Mouse (Mus musculus) megakaryocyte, embryonic 14.5 days (primary cell): ENCODE measurements at regions not wholly inside any gene's neighbourhood (a gene's known extent, or its start where the extent isn't known, plus 50 kb on each side); places are given as distances from the start of the nearest gene placed in this dataset.

Source experiments
- H3K27me3 ChIP-seq: replicated peaks from 2 replicates; pipeline ENCODE3; 2012; ENCODE audit warnings: inconsistent platforms
- H3K36me3 ChIP-seq: replicated peaks from 2 replicates; pipeline ENCODE3; 2012; ENCODE audit warnings: low read length, inconsistent platforms, mixed read lengths
- H3K4me1 ChIP-seq: 2 replicates; pipeline ENCODE4 v1.6.1; 2012; ENCODE audit warnings: inconsistent platforms
- H3K4me3 ChIP-seq: replicated peaks from 2 replicates; pipeline ENCODE3; 2012; ENCODE audit warnings: moderate library complexity, mild to moderate bottlenecking, inconsistent platforms
- H3K9me3 ChIP-seq: 2 replicates; pipeline ENCODE4 v1.6.1; 2012; ENCODE audit warnings: inconsistent platforms
- FLI1 ChIP-seq: IDR thresholded peaks from 2 replicates; pipeline ENCODE4 v1.6.1; 2012; ENCODE audit warnings: low read length, inconsistent platforms, mixed read lengths
- GATA1 ChIP-seq: IDR thresholded peaks from 3 replicates; pipeline ENCODE4 v1.6.1; 2012; ENCODE audit warnings: mixed read lengths, low read length, inconsistent platforms, borderline replicate concordance

- no peaks in the 10 kb centered on the region for H3K4me1 ChIP-seq
- no peak overlapping the region for H3K4me3 ChIP-seq
- no peaks in the 10 kb centered on the region for H3K36me3 ChIP-seq
- peaks cover 3% of the 10 kb centered on the region; the same call in 1 of the 2 replicates for H3K9me3 ChIP-seq
- H3K27me3 ChIP-seq = no peaks in the 10 kb centered on the region
- TF ChIP-seq FLI1 (no peak), GATA1 (no peak)
Measured at GRCm38 (mm10) chr6:111621684-111622480, 651.7 kb upstream of the Lmcd1 start.

GRCm38 (mm10) chr6:111622481-111623139, 650.9 kb upstream of the Lmcd1 start:
- Histone ChIP-seq H3K27me3 (no peaks in the 10 kb centered on the region), H3K9me3 (peaks cover 3% of the 10 kb centered on the region; the same call in 1 of the 2 replicates), H3K4me3 (no peak overlapping the region), H3K4me1 (no peaks in the 10 kb centered on the region), H3K36me3 (no peaks in the 10 kb centered on the region)
- TF ChIP-seq FLI1 = no peak
- no peak for TF ChIP-seq GATA1

GRCm38 (mm10) chr6:111623140-111623497, 650.4 kb upstream of the Lmcd1 start:
- TF ChIP-seq FLI1 = no peak
- no peak for TF ChIP-seq GATA1
- no peaks in the 10 kb centered on the region for H3K27me3 ChIP-seq
- no peaks in the 10 kb centered on the region for H3K4me1 ChIP-seq
- H3K36me3 ChIP-seq = no peaks in the 10 kb centered on the region
- peaks cover 3% of the 10 kb centered on the region; the same call in 1 of the 2 replicates for H3K9me3 ChIP-seq
- no peak overlapping the region for H3K4me3 ChIP-seq

- no peaks in the 10 kb centered on the region for H3K36me3 ChIP-seq
- H3K27me3 ChIP-seq = no peaks in the 10 kb centered on the region
- TF ChIP-seq FLI1 (no peak), GATA1 (no peak)
- peaks cover 3% of the 10 kb centered on the region; the same call in 1 of the 2 replicates for H3K9me3 ChIP-seq
- H3K4me1 ChIP-seq = no peaks in the 10 kb centered on the region
- no peak overlapping the region for H3K4me3 ChIP-seq
Measured at GRCm38 (mm10) chr6:111625501-111625900, 648.1 kb upstream of the Lmcd1 start.

- Histone ChIP-seq H3K4me3 (no peak overlapping the region), H3K9me3 (peaks cover 11% of the 10 kb centered on the region), H3K36me3 (no peaks in the 10 kb centered on the region), H3K27me3 (no peaks in the 10 kb centered on the region), H3K4me1 (no peaks in the 10 kb centered on the region)
- no peak for TF ChIP-seq GATA1
- TF ChIP-seq FLI1 = no peak
Measured at GRCm38 (mm10) chr6:111652736-111653135, 620.8 kb upstream of the Lmcd1 start.

- Histone ChIP-seq H3K4me3 (no peak overlapping the region), H3K27me3 (no peaks in the 10 kb centered on the region), H3K4me1 (no peaks in the 10 kb centered on the region), H3K9me3 (no peaks in the 10 kb centered on the region), H3K36me3 (no peaks in the 10 kb centered on the region)
- TF ChIP-seq GATA1 (no peak), FLI1 (no peak)
Measured at GRCm38 (mm10) chr6:111659957-111660356, 613.6 kb upstream of the Lmcd1 start.

GRCm38 (mm10) chr6:111664603-111665002, 609.0 kb upstream of the Lmcd1 start:
- TF ChIP-seq GATA1 (no peak), FLI1 (no peak)
- Histone ChIP-seq H3K9me3 (no peaks in the 10 kb centered on the region), H3K36me3 (no peaks in the 10 kb centered on the region), H3K4me1 (no peaks in the 10 kb centered on the region), H3K4me3 (no peak overlapping the region), H3K27me3 (no peaks in the 10 kb centered on the region)

GRCm38 (mm10) chr6:111684911-111685310, 588.6 kb upstream of the Lmcd1 start:
- Histone ChIP-seq H3K36me3 (no peaks in the 10 kb centered on the region), H3K4me1 (no peaks in the 10 kb centered on the region), H3K4me3 (no peak overlapping the region), H3K9me3 (peaks cover 7% of the 10 kb centered on the region; the same call in 1 of the 2 replicates), H3K27me3 (no peaks in the 10 kb centered on the region)
- TF ChIP-seq FLI1 (no peak), GATA1 (no peak)

GRCm38 (mm10) chr6:111702864-111703263, 570.7 kb upstream of the Lmcd1 start:
- Histone ChIP-seq H3K9me3 (no peaks in the 10 kb centered on the region), H3K4me1 (no peaks in the 10 kb centered on the region), H3K4me3 (no peak overlapping the region), H3K27me3 (no peaks in the 10 kb centered on the region), H3K36me3 (no peaks in the 10 kb centered on the region)
- TF ChIP-seq FLI1 (no peak), GATA1 (no peak)

- H3K27me3 ChIP-seq = no peaks in the 10 kb centered on the region
- no peaks in the 10 kb centered on the region for H3K36me3 ChIP-seq
- no peak overlapping the region for H3K4me3 ChIP-seq
- TF ChIP-seq GATA1 (no peak), FLI1 (no peak)
- no peaks in the 10 kb centered on the region for H3K4me1 ChIP-seq
- H3K9me3 ChIP-seq = 0 out of 2 replicates have a peak, but pooled peaks cover 2% of the 10 kb centered on the region
Measured at GRCm38 (mm10) chr6:111708277-111708676, 565.3 kb upstream of the Lmcd1 start.
